Mouse (Mus musculus): Measurements from ENCODE around the gene Tdrd9.

Gene Tdrd9

GRCm38 (mm10) chr12:111966683-111967173 lies 4.6 kb upstream of the Tdrd9 start, which contains the start of gene Atp5mpl:
Gene Atp5mpl (minus strand): TSS chr12:111966977.
- peak; percentile 97 for DNase-seq

- DNase-seq: no peak
Measured at GRCm38 (mm10) chr12:111970085-111970484, 1.3 kb upstream of the Tdrd9 start.

DNA sequence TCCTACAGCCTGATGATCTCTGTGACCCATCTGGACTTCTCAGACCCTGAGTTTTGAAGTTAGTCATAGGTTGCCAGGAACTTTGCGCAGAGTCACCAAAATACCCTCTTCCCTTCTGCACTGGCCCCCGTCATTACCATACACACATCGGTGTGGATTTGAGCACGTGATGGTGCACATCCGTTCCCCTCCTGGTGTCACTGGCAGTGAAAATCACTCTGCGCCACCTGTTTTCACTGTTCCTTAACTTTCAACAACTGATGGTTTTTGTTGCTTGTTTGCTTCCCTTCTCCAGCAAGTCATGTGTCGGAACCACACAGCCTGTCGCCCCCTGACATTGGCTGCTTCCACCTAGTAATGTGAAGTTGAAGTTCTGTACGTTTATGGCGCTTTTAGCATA lies 1.1 kb downstream of the Tdrd9 start:
- no peak for DNase-seq

- no peak for DNase-seq
Measured at GRCm38 (mm10) chr12:111974578-111974977, 3.2 kb downstream of the Tdrd9 start.

GRCm38 (mm10) chr12:111977138-111977537 lies 5.8 kb downstream of the Tdrd9 start:
- DNase-seq: no peak

GRCm38 (mm10) chr12:111978274-111978673 lies 6.9 kb downstream of the Tdrd9 start:
- DNase-seq: no peak

GRCm38 (mm10) chr12:111980887-111981367 lies 9.6 kb downstream of the Tdrd9 start, which contains the start of gene Rd3l:
Gene Rd3l (minus strand): TSS chr12:111981317.
- DNase-seq: no peak

- no peak for DNase-seq
Measured at GRCm38 (mm10) chr12:111981831-111982230, 10.5 kb downstream of the Tdrd9 start.

DNA sequence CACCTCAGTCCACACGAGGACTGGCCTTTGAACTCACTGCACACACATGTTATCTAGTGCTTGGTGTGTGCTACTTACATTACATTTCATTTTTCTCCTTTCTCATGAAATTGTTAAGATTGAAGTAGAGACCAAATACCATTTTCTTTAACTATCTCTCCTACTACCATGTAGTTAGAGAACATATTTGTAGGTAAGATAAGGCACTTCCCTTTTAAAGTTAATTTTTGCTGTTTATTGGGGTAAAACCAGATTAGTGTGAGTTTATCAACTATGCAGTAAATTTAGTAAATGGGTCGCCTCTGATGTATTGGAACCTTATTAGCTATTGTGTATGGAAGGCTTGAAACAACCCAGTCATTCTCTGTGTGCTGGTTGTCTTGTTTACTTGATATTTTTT lies 11.8 kb downstream of the Tdrd9 start:
- no peak for DNase-seq

DNA sequence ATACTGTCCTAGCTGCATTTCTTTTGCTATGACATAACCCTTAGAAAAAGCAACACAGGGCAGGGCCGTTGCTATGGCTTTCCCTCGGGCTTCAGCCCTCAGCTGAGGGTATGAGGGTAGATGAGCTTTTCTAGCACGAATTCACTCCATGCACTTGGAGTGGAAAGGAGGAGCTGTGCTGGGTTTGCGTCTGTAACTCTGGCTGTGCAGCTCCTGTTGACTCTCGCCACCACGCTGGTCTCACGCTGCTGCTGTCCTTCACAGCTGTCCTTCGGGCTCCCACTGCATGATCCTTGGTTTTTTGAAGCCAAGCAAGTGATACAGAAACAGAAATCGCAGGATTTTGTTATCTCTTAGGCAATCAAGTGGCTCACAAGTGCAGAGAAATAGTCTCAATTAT lies 15.4 kb downstream of the Tdrd9 start:
- DNase-seq: no peak

DNA sequence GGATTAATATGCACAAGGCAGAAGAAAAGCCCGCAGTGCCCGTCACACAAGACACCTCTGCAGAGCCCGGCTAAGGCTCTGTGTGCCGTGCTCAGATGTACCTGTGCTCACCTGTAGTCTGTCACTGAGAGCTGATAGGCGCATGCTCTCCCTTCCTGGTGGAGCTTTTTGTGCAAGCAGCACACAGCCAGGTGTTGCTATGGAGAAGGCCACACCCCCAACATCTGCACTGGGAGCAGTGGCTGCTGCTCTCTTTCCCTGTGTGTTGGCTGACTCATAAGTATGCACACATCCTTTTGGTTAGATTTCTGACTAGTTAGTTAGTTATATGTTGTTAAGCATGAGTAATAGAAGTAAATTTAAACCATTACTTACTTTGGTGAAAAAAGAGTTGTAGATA lies 21.3 kb downstream of the Tdrd9 start:
- no peak for DNase-seq

DNA sequence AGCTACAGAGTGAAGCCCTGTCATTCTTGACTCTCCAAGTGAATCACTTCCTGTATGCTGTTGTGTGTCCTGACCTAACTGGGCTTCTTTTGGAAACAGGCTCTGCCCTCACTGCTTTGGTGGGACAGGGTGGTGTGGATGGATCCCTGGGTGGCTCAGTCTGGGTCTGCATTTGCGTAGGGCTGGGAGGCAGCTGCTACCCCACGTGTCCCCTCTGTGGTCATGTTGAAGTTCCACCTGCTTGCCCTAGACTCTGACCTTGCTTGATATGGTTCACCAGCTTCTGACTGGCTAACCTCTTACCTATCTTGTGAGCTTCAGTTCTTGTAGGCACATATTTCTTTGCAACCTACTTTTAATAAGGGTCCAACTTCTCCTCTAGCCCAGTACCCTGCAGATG lies 23.8 kb downstream of the Tdrd9 start:
- no peak for DNase-seq

GRCm38 (mm10) chr12:111999735-112000134 lies 28.4 kb downstream of the Tdrd9 start:
- no peak for DNase-seq

- peak; percentile 69 for DNase-seq
Measured at GRCm38 (mm10) chr12:112001223-112001622, 29.9 kb downstream of the Tdrd9 start.

DNA sequence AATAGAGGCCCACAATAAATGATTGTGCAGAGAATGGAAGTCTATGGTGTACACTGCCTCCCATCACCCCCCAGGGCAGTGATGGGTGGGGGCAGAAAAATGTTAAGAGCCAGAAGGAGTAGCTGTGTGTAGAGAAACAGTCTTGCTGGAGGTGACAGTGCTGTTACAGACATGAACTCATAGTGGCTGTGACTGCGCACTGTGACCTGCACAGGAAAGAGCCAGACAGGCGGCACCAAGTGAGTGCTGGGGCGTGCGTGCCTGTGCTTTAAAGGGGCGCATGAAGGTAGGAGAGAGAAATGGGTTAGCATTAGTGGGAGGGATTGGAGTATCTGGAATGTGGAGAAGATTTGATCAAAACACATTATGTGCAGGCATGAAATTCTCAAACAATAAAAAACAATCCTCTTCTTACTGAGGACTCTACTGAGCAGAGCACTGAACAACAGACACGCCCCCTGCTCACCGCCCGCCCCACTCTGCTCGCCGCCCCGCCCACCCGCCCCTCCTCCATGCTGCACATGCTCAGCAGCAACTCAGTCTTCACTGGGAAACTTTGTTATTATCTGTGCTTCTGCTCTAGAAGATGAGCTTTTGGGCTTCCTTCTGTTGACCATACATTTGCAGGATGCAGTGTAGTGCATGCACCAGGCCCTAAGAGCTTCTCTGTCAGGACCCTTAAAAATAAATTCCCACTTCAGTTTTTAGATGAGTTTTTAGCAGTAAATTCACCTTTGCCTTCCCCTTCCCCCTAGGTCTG lies 41.3 kb downstream of the Tdrd9 start:
- DNase-seq: peak; percentile 38

DNA sequence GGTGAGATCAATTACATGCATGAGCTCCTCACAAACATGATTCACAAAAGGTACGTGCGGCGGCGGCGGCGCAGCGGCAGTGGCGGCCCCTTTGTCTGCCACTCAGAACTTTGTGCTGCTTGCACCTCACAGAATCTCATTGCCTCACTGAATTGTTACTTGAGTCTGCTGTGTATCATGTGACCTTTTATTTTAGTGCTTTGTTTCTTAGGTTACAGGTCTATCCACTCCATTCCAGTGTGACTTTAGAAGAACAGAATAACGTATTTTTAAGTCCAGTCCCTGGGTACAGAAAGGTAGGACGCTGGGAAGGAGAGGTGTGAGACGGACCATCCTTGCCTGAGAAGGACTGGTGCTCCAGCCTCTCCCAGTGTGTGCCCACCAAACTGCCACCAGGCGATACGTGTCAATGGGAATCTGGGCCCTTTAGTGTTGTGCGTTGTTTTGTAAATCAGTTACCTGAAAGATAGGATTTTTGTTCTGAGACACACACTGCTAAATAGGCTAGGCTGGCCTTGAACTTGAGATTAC lies 42.0 kb downstream of the Tdrd9 start:
- DNase-seq: no peak

DNA sequence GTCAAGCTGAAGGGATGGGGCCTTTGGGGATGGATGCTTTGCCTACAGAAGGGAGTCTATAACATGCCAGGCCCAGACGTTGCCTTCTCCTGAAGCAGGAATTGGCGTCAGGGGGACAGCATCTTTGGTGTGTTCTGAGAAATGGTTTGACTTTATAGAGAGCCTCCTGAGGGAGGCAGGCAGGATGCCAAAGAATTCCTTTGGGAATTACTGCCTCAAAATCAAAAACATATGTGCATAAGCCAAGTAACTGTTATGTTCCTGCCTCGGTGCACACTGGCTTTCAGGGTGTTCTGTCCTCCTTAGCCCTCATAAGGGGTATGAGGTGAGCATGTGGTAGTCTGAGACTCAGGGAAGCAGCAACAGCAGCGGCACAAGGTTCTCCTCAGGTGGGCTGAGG lies 45.0 kb downstream of the Tdrd9 start:
- DNase-seq: no peak

DNA sequence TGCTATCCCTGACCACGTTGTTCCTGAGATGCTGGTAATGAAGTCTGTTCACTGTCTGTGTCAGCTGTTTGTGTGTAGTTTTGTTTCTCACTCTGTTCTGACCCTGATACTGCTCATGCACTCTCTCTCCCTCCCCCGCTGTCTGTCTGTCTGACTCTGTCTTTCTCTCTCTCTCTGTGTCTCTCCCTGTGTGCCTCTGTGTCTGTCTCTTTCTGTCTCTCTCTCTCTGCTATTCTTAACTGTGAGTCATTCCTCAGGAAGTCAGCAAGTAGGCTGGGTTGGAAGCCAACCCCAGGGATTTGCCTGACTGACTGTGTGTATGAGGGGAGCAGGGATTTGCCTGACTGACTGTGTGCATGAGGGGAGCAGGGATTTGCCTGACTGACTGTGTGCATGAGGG lies 51.9 kb downstream of the Tdrd9 start:
- DNase-seq: no peak

- DNase-seq: no peak
Measured at GRCm38 (mm10) chr12:112024581-112025310, 53.4 kb downstream of the Tdrd9 start.

- no peak for DNase-seq
Measured at GRCm38 (mm10) chr12:112025457-112025856, 54.1 kb downstream of the Tdrd9 start.

DNA sequence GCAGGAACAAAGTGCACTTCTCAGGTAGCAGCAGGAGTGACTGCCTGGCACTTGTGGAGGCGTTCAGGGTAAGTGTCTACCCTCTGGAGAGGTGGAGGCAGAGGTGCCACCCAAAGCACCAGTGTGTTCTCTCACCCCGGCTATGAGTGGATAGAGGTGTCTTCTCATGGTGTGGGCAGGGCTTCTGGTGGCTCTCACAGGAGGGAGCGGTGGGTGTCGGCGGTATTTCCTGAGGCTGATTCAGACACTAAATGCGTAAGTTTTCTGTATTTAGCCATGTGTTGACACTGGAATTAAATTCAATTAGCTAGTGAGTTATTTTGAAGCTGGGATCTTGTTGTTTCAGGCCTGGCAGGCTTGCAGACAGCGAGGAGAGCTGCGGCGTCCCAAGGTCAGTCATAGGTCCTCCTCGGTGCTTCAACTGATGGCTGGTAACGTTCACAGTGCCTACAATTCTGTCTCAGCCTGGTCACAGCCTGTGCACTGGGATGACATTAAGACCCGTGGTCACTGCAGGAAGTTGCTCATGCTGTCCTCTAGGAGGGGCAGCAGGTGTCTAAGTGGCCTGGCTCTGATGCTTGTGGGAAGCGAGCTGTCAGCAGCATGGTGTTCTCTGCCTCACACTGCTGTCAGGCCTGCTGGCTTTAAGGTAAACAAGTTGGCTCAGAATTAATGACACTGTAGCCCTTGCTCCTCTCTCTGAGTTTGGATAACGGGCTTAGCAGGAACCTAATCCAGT lies 54.7 kb downstream of the Tdrd9 start:
- DNase-seq: no peak

DNA sequence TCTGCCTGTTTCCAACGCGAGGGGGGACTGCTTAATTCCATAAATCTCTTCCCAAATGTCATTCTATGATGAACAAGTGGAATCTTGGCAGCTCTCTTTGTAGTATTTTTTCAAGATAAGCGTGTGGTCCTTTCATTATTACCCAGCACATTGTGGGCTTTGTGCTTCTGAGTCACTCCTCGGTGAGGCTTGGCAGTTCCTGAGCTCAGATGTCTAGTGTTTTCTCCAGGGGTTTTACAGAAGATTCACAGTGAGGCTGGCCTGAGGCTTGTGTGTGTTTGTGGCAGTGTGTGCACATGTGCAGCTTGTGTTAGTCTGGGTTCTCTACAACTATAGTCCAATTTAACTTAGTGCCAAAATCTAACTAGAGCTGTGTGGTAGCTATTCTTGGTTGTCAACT lies 56.0 kb downstream of the Tdrd9 start:
- DNase-seq: no peak

GRCm38 (mm10) chr12:112033409-112033975 lies 62.1 kb downstream of the Tdrd9 start:
- no peak for DNase-seq

Measured in liver (tissue).